Mouse (Mus musculus) left cerebral cortex, adult 11 months (tissue): ENCODE results near the gene Magea4.

ENCODE experiments used
- DNase-seq: peaks from one replicate; pipeline ENCODE4 v3.0.0; 2022; ENCODE audit warnings: low spot score

Gene Magea4

DNA sequence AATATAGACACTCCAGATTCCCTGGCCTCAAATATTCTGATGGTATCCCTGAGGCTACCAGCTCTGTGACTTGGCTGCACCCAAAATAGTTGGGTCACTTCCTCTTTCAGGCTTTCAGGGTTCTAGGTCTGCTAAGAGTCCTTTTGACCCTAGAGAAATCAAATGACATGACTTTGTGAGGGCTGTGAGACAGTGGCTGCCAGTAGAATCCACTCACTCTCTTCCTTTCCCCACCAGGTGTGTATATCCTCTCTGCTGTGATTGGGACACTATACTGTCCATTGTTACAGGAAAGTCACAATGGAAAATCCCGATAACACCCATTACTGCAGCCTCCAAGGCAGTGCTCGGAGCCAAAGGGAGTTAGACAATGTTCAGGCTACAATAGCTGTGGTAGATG is at the start of gene Magea4:
Gene Magea4 (plus strand): TSS at position 301 of the 400 bp plus-strand sequence.
- no peak for DNase-seq

DNA sequence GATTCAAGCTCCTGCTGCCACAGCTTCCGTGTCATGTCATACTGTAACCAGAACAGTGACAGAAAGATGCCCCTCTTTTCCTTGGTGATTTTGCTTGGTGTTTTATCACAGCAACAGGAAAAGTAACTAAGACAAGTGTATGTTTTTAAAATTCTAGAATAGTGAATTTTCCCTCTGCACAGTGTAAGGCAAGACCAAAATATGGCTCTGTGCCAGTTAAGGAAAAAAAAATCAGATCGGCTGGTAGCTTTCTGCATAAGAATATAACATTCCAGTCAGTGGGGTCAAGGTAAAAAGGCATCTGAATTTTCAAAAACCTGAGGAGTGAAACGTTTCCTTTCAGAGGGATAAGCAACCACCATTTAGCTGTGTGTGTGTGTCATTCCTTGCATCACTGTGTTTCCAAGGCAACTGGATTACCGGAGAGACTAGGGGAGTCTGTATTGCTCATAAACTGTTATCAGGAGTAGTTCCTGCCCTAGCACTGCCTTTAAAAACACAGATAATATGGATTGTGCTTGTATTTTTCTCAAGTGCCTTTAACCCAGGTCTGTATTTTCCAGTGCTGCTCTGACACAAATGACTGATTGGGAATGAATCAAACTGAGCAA is 18.8 kb upstream of the Magea4 start:
- no peak for DNase-seq

DNA sequence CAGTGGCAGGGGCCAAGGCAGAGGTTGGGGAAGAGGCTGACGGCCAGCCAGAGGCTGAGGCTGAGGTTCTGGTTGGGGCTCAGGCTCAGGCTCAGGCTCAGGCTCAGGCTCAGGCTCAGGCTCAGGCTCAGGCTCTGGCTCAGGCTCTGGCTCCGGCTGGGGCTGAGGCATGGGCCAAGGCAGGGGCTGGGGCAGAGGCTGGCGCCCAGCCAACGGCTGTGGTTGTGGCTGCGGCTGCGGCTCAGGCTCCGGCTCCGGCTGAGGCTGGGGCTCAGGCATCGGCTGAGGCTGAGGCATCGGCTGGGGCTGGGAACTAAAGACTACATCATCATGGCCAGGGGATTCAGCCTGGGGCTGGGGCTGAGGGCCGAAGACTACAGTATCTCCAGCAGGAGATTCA is 48.8 kb downstream of the Magea4 start:
- no peak for DNase-seq
